Mouse (Mus musculus): ENCODE results near the gene Ctf2. TPM values are rescaled to one million over a fixed set of nuclear protein-coding genes. Genes with fewer than 3 reads are reported as not detected.

Gene Ctf2
- total and polyA plus RNA-seq, 3 experiments: 0.36 TPM; not detected in 2

DNA sequence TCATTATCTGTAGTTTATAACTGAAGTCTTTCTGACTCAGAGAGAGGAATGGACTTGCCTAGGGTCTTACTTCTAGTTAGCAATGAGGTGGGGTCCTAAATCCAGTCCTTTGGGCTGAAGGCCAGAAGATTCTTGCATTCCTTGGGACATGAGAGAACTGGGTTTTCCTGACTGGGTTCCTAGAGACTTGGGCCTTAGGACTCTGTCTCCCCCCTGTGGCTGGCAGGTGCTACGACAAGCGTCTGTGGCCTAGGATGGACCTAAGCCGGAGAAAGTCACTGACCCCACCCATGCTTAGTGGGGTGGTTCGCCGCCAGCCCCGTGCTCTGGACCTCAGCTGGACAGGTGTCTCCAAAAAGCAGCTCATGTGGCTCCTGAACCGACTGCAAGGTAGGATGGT lies 29.1 kb upstream of the Ctf2 start:
- no peaks in the 10 kb centered on the region for H3K79me2 ChIP-seq (replicated peaks; ENCODE audit: control insufficient read depth, extremely low read depth, insufficient read depth, poor library complexity, severe bottlenecking)
- TF ChIP-seq SIN3A (IDR thresholded peaks at IDR 0.05; ENCODE audit: low read length) (no peak), MYC (IDR thresholded peaks at IDR 0.05; ENCODE audit: low read depth, low read length) (peak; percentile 17; the same call in 1 of the 2 replicates), MAFK (IDR thresholded peaks at IDR 0.05; ENCODE audit: insufficient replicate concordance, low read length) (no peak), RAD21 (IDR thresholded peaks at IDR 0.05; ENCODE audit: low read depth, low read length) (peak; percentile 85), ZC3H11A (IDR thresholded peaks at IDR 0.05; ENCODE audit: low read depth, low read length) (peak; percentile 61), MEF2A (IDR thresholded peaks at IDR 0.05; ENCODE audit: borderline replicate concordance, low read depth, low read length) (no peak), EP300 (IDR thresholded peaks at IDR 0.05; ENCODE audit: low read length) (no peak), E2F4 (IDR thresholded peaks at IDR 0.05; ENCODE audit: insufficient replicate concordance, low read depth, low read length) (no peak), KAT2A (IDR thresholded peaks at IDR 0.05; ENCODE audit: insufficient replicate concordance, low read length) (no peak), SMC3 (IDR thresholded peaks at IDR 0.05; ENCODE audit: low read depth, low read length) (peak; percentile 91), CTCF (conservative IDR thresholded peaks at IDR 0.05 in 1 of 2, IDR thresholded peaks at IDR 0.05 in 1 of 2; ENCODE audit: low read depth in 2 of 2, low read length in 2 of 2) (peak; percentile 88 to 93)
- H3K4me2 ChIP-seq (ENCODE audit: insufficient read depth, low read depth, poor library complexity, severe bottlenecking): no peak overlapping the region
- H3K27me3 ChIP-seq (replicated peaks): no peaks in the 10 kb centered on the region
- no peak overlapping the region for H3K4me3 ChIP-seq (replicated peaks in 1 of 3; ENCODE audit: low read depth in 2 of 3, low read length in 2 of 3, poor library complexity in 1 of 3)
- peaks cover 0 to 42% of the 10 kb centered on the region in 2 experiments; a peak in 2 of 4 replicates for H3K4me1 ChIP-seq (ENCODE audit: control insufficient read depth in 1 of 2, insufficient read depth in 2 of 2)
- H3K9ac ChIP-seq (ENCODE audit: insufficient read depth, low read depth): no peak overlapping the region
- H3K9me3 ChIP-seq (replicated peaks; ENCODE audit: low read length): no peaks in the 10 kb centered on the region
- in situ Hi-C loops (cut with MboI; ENCODE audit: low pct_ligation_motif_present, low pct_unique_long_range_greater_than_20kb, low sequenced_read_pairs): loop anchor here (5.0 to 25.0 kb wide), 2 partner anchors 399 to 659 kb away; no protein-coding TSS in a partner anchor
- H3K27ac ChIP-seq (ENCODE audit: insufficient read depth, low read depth): no peak overlapping the region
- peaks cover 24 to 67% of the 10 kb centered on the region in 2 experiments for H3K36me3 ChIP-seq (replicated peaks in 1 of 2; ENCODE audit: control insufficient read depth in 1 of 2, insufficient read depth in 1 of 2, low read length in 1 of 2)
- DNase-seq (ENCODE audit: extremely low read depth): peak; percentile 57
- dilution Hi-C loops (cut with MboI; ENCODE audit: extremely low pct_ligation_motif_present, extremely low pct_unique_long_range_greater_than_20kb, low sequenced_read_pairs): no loop called here

DNA sequence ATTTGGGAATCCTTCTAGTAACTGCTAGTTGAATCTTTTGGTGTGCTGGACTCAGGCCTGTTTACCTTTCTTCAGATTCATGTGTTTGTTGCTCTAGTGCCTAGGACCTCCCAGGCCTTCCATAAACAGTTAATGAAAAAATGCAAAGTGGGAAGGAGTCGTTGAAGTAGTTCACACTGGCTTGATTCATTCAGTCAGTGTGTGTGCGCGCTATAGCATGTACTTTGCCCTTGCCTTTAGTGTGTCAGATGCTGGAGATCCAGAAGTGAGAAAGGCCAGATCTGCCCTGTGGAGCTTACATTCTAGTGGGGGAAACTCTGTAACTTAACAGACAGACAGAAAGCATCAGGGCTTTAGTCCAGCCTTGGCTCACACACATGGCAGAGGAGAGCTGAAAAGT lies 28.5 kb upstream of the Ctf2 start:
- Histone ChIP-seq H3K9ac (ENCODE audit: insufficient read depth, low read depth) (no peak overlapping the region), H3K4me3 (replicated peaks in 1 of 3; ENCODE audit: low read depth in 2 of 3, low read length in 2 of 3, poor library complexity in 1 of 3) (no peak overlapping the region), H3K79me2 (replicated peaks; ENCODE audit: control insufficient read depth, extremely low read depth, insufficient read depth, poor library complexity, severe bottlenecking) (no peaks in the 10 kb centered on the region), H3K27ac (ENCODE audit: insufficient read depth, low read depth) (no peak overlapping the region), H3K4me2 (ENCODE audit: insufficient read depth, low read depth, poor library complexity, severe bottlenecking) (no peak overlapping the region), H3K4me1 (ENCODE audit: control insufficient read depth in 1 of 2, insufficient read depth in 2 of 2) (peaks cover 0 to 38% of the 10 kb centered on the region in 2 experiments; a peak in 2 of 4 replicates), H3K27me3 (replicated peaks) (no peaks in the 10 kb centered on the region), H3K36me3 (replicated peaks in 1 of 2; ENCODE audit: control insufficient read depth in 1 of 2, insufficient read depth in 1 of 2, low read length in 1 of 2) (peaks cover 24 to 67% of the 10 kb centered on the region in 2 experiments), H3K9me3 (replicated peaks; ENCODE audit: low read length) (no peaks in the 10 kb centered on the region)
- dilution Hi-C loops (cut with MboI; ENCODE audit: extremely low pct_ligation_motif_present, extremely low pct_unique_long_range_greater_than_20kb, low sequenced_read_pairs) (no loop called here), in situ Hi-C loops (cut with MboI; ENCODE audit: low pct_ligation_motif_present, low pct_unique_long_range_greater_than_20kb, low sequenced_read_pairs) (loop anchor here (5.0 to 25.0 kb wide), 2 partner anchors 398 to 658 kb away; no protein-coding TSS in a partner anchor)
- no peak for DNase-seq (ENCODE audit: extremely low read depth)
- TF ChIP-seq ETS1 (conservative IDR thresholded peaks at IDR 0.05; ENCODE audit: low read depth, low read length) (no peak), JUND (conservative IDR thresholded peaks at IDR 0.05; ENCODE audit: low read depth, low read length) (no peak), MXI1 (IDR thresholded peaks at IDR 0.05; ENCODE audit: low read depth, low read length) (no peak), CTCF (conservative IDR thresholded peaks at IDR 0.05 in 1 of 2, IDR thresholded peaks at IDR 0.05 in 1 of 2; ENCODE audit: low read depth in 2 of 2, low read length in 2 of 2) (no peak), E2F4 (IDR thresholded peaks at IDR 0.05; ENCODE audit: insufficient replicate concordance, low read depth, low read length) (no peak), JUN (IDR thresholded peaks at IDR 0.05; ENCODE audit: insufficient read depth, low read depth, low read length) (no peak), MAFK (IDR thresholded peaks at IDR 0.05; ENCODE audit: insufficient replicate concordance, low read length) (no peak), MEF2A (IDR thresholded peaks at IDR 0.05; ENCODE audit: borderline replicate concordance, low read depth, low read length) (no peak), ZMIZ1 (IDR thresholded peaks at IDR 0.05; ENCODE audit: low read depth, low read length) (no peak), USF2 (conservative IDR thresholded peaks at IDR 0.05; ENCODE audit: low read depth, low read length) (no peak), NELFE (IDR thresholded peaks at IDR 0.05; ENCODE audit: low read depth, low read length) (no peak), CHD1 (IDR thresholded peaks at IDR 0.05; ENCODE audit: low read depth, low read length) (no peak), UBTF (IDR thresholded peaks at IDR 0.05; ENCODE audit: low read depth, low read length) (no peak), PAX5 (IDR thresholded peaks at IDR 0.05; ENCODE audit: low read length) (no peak), EP300 (IDR thresholded peaks at IDR 0.05; ENCODE audit: low read length) (no peak), ZNF384 (IDR thresholded peaks at IDR 0.05; ENCODE audit: low read depth, low read length) (no peak), ZKSCAN1 (IDR thresholded peaks at IDR 0.05; ENCODE audit: borderline replicate concordance, low read depth, low read length) (no peak), GABPA (IDR thresholded peaks at IDR 0.05; ENCODE audit: insufficient replicate concordance, low read depth, low read length) (no peak), RAD21 (IDR thresholded peaks at IDR 0.05; ENCODE audit: low read depth, low read length) (no peak), TBP (conservative IDR thresholded peaks at IDR 0.05; ENCODE audit: low read depth, low read length) (no peak)

Data from CH12.LX (cell line).